Mouse (Mus musculus): ENCODE results near the gene Decr2.

Decr2 gene

GRCm38 (mm10) chr17:26064916-26065315, 25.2 kb downstream of the Decr2 start:
- WGBS, result 33% methylated on average over 6 of the region's 6 CpGs

- 63% methylated on average over 9 of the region's 9 CpGs for WGBS
Measured at GRCm38 (mm10) chr17:26057787-26058567, 32.2 kb downstream of the Decr2 start.

DNA sequence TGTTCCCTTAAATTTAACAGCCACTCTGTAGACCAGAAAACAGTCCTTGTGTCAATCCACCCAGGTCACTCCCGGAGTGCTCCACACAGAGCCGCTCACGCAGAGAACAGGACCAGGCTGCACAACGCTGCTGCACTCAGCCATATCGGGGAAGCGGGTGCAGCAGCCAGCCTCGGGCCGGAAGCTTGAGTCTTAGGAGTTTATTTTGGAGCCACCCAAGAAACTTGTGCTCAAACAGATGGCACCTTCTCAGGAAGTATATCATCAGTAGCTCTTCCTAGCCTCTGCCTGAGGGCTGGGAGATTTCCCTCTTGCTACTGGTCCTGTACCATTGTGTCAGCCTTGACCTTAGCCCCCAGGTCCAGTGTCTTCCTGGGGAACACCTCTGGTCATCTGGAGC, 32.9 kb downstream of the Decr2 start:
- 57% methylated on average over 8 of the region's 8 CpGs for WGBS

GRCm38 (mm10) chr17:26055164-26055563, 35.0 kb downstream of the Decr2 start:
- WGBS, result 75% methylated on average over 6 of the region's 6 CpGs

GRCm38 (mm10) chr17:26054133-26054845, 35.8 kb downstream of the Decr2 start:
- 83% methylated on average over 17 of the region's 17 CpGs for WGBS

GRCm38 (mm10) chr17:26052706-26053105, 37.4 kb downstream of the Decr2 start:
- WGBS, result 92% methylated on average over 4 of the region's 4 CpGs

GRCm38 (mm10) chr17:26052074-26052473, 38.1 kb downstream of the Decr2 start:
- 92% methylated on average over 4 of the region's 4 CpGs for WGBS

DNA sequence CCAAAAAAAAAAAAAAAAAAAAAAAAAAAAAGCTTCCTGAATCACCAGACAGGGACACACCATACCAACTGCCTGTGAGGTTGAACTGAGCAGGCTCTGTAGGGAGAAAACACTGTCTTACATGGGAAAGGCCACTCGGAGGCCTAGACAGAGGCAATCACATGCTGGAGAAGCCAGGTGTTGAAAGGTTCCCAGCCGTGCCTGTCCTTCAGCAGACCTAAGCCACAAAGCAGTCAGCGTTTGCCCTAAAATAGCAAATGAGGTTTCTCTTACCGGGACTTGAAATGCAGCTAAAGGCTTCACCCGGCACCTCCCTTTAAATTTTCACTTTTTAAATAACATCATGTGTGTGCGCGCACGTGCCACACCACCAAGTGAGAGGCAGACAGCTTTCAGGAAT, 42.0 kb downstream of the Decr2 start:
- 51% methylated on average over 8 of the region's 8 CpGs for WGBS

DNA sequence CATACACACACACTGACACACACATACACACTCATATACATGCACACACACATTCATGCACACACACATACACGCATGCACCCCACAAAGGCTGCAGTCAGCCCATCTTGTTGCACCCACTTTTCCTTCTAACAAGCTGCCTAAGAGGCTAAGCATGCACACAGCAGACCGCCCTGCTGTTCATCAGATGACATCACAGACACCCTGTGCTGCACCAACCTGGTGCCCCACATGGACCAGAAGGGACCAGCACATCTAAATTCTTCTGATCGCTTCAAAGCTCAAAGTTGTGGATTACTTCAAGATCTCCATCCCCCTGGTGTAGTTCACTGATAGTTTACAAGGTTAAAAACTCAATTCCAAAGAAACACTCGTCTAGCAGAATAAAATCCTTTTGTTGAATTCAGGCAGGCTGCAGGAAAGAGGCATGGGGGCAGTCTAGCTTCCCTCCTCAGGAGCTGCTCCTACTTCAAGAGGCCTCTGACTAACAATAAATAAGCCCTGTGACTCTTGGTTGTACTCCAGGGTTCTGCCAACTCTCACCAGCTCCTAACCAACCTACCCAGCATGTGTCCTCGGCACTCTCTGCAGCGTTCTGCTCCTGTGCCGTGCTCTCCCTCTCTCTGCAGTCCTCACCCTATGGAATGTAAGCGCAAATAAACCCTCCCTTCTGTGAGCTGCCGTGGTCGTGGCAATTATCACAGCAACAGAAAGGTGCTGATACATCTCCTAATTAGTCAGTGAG, 43.7 kb downstream of the Decr2 start:
- WGBS, result 33% methylated on average over 10 of the region's 10 CpGs

DNA sequence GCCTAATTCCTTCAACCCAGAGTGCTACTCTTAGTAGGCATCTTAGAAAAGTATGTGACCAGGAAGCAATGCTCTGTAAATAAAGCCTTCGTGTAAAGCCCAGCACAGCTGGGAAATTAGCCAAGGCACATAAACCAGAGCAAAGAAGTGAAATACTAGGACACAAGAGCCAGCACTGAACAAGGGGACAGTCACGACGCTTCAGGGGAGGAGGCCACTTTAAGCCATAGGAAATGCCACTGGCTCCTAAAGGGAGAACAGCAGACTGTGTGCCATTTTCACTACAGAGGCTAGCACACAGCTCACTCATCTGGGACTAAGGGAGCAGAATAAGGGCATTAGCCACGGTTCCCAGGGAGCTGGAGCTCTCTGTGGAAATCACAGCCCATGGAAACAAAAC, 44.9 kb downstream of the Decr2 start:
- WGBS, result 42% methylated on average over 4 of the region's 4 CpGs

DNA sequence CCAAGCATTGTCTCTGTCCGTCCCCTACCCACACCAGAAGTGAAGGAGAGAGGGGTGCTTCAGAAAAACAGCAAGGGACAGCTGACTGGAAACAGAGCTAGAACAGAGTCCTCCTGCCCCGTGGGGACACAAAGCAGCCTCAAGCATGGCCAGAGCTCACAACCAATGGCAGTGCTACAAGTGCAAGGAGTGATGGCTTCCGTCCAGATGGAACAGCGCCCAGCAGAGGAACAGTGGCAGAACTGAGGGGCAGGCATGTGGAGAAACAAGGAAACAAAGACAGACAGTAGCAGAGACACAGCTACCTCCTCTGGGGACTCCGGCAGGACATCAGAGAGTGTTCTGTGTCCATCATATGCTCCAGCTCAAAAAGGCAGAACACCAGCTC, 46.9 kb downstream of the Decr2 start:
- 16% methylated on average over 5 of the region's 5 CpGs for WGBS

GRCm38 (mm10) chr17:26042599-26043248, 47.4 kb downstream of the Decr2 start:
- WGBS, result 30% methylated on average over 12 of the region's 13 CpGs

DNA sequence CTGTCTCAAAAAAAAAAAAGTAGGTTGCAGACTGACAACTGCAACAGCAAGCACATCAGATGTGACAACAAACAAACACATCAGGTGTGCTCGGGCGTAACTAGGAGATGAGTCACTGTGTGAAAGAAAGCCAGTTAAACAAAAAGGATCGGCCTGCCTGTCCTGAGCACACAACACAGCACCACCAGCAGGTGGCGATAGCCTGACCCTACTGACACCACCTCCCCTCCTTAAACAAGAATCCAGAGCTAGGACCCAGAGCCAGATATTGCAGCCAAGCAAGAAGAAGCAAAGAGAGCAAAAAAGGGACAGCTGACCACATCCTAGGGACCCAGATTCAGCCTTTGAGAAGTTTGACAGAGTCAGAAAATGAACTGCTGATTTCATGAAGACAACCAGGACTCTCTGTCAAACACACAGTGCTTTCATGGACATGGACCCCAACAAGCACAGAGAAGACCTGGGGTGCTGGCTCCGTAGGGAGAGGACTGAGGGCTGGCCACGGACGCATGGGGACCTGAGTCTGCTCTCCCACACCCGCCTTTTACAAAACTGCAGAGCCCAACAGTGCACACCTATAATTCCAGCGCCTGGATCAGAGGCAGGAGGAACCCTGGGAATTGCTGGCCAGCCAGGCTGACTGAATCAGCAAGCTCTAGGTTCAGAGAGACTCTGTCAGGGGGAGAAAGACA, 48.9 kb downstream of the Decr2 start:
- 39% methylated on average over 9 of the region's 9 CpGs for WGBS

DNA sequence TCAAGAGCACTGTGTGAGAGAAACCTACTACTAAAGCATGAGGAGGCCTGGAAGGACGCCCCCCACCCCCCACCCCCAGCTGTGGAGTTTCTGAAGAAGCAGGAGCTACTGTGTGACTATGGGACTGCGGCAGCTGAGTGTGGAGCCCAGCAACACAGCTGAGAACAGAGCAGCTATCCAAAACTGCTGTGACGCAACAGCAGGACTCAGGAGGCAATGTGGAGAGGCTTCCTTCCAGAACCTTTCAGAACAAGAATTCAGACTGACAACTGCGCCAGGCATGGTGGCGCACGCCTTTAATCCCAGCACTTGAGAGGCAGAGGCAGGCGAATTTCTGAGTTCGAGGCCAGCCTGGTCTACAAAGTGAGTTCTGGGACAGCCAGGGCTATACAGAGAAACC, 49.4 kb downstream of the Decr2 start:
- WGBS, result 74% methylated on average over 8 of the region's 8 CpGs

GRCm38 (mm10) chr17:26032037-26032436, 58.1 kb downstream of the Decr2 start:
- WGBS, result 55% methylated on average over 6 of the region's 6 CpGs

GRCm38 (mm10) chr17:26031583-26031982, 58.6 kb downstream of the Decr2 start:
- 31% methylated on average over 5 of the region's 5 CpGs for whole genome bisulfite sequencing

Measured in cerebral cortex, adult 2 months (tissue).